Mouse (Mus musculus): ENCODE measurements at regions not wholly inside any gene's neighbourhood (a gene's known extent, or its start where the extent isn't known, plus 50 kb on each side); places are given as distances from the start of the nearest gene placed in this dataset.

GRCm38 (mm10) chr4:33786027-33786426 is 138.4 kb upstream of the Cnr1 start:
- no peak for DNase-seq (ENCODE audit: inconsistent age in 2 of 2, low spot score in 1 of 2)

- DNase-seq (ENCODE audit: inconsistent age in 2 of 2, low spot score in 1 of 2): no peak
Measured at GRCm38 (mm10) chr4:33786958-33787357, 137.4 kb upstream of the Cnr1 start.

GRCm38 (mm10) chr4:33793398-33793797 is 131.0 kb upstream of the Cnr1 start:
- no peak for DNase-seq (ENCODE audit: inconsistent age in 2 of 2, low spot score in 1 of 2)

- no peak for DNase-seq (ENCODE audit: inconsistent age in 2 of 2, low spot score in 1 of 2)
Measured at GRCm38 (mm10) chr4:33795461-33795860, 128.9 kb upstream of the Cnr1 start.

GRCm38 (mm10) chr4:33797964-33798363 is 126.4 kb upstream of the Cnr1 start:
- no peak for DNase-seq (ENCODE audit: inconsistent age in 2 of 2, low spot score in 1 of 2)

GRCm38 (mm10) chr4:33798654-33799053 is 125.7 kb upstream of the Cnr1 start:
- no peak for DNase-seq (ENCODE audit: inconsistent age in 2 of 2, low spot score in 1 of 2)

- no peak for DNase-seq (ENCODE audit: inconsistent age in 2 of 2, low spot score in 1 of 2)
Measured at GRCm38 (mm10) chr4:33799110-33799509, 125.3 kb upstream of the Cnr1 start.

- DNase-seq (ENCODE audit: inconsistent age in 2 of 2, low spot score in 1 of 2): no peak
Measured at GRCm38 (mm10) chr4:33799831-33800230, 124.6 kb upstream of the Cnr1 start.

- no peak for DNase-seq (ENCODE audit: inconsistent age in 2 of 2, low spot score in 1 of 2)
Measured at GRCm38 (mm10) chr4:33812338-33812737, 112.1 kb upstream of the Cnr1 start.

GRCm38 (mm10) chr4:33823850-33824249 is 100.5 kb upstream of the Cnr1 start:
- DNase-seq (ENCODE audit: inconsistent age in 2 of 2, low spot score in 1 of 2): peak in 1 of 2 experiments; percentile 42

GRCm38 (mm10) chr4:33833134-33833533 is 91.3 kb upstream of the Cnr1 start:
- DNase-seq (ENCODE audit: inconsistent age in 2 of 2, low spot score in 1 of 2): no peak

- no peak for DNase-seq (ENCODE audit: inconsistent age in 2 of 2, low spot score in 1 of 2)
Measured at GRCm38 (mm10) chr4:33838436-33838835, 86.0 kb upstream of the Cnr1 start.

- DNase-seq (ENCODE audit: inconsistent age in 2 of 2, low spot score in 1 of 2): no peak
Measured at GRCm38 (mm10) chr4:33840119-33840518, 84.3 kb upstream of the Cnr1 start.

- DNase-seq (ENCODE audit: inconsistent age in 2 of 2, low spot score in 1 of 2): no peak
Measured at GRCm38 (mm10) chr4:33845611-33846395, 78.6 kb upstream of the Cnr1 start.

- no peak for DNase-seq (ENCODE audit: inconsistent age in 2 of 2, low spot score in 1 of 2)
Measured at GRCm38 (mm10) chr4:33850249-33850648, 74.1 kb upstream of the Cnr1 start.

- DNase-seq (ENCODE audit: inconsistent age in 2 of 2, low spot score in 1 of 2): no peak
Measured at GRCm38 (mm10) chr4:33852294-33852693, 72.1 kb upstream of the Cnr1 start.

GRCm38 (mm10) chr4:33855112-33855511 is 69.3 kb upstream of the Cnr1 start:
- no peak for DNase-seq (ENCODE audit: inconsistent age in 2 of 2, low spot score in 1 of 2)

- DNase-seq (ENCODE audit: inconsistent age in 2 of 2, low spot score in 1 of 2): no peak
Measured at GRCm38 (mm10) chr4:33867126-33867525, 57.3 kb upstream of the Cnr1 start.

GRCm38 (mm10) chr4:33869317-33869716 is 55.1 kb upstream of the Cnr1 start:
- DNase-seq (ENCODE audit: inconsistent age in 2 of 2, low spot score in 1 of 2): no peak
